Mouse (Mus musculus): Measurements from ENCODE around the gene Shc3. TPM values are rescaled to one million over a fixed set of nuclear protein-coding genes. Genes with fewer than 3 reads are reported as not detected.

Gene Shc3
- polyA plus RNA-seq, 1 experiment from 2014 or later, result 0.04 TPM

GRCm38 (mm10) chr13:51405731-51406320, 163.4 kb downstream of the Shc3 start:
- no peak for DNase-seq (ENCODE audit: low read depth, low spot score)
- no peak for ATAC-seq
- in situ Hi-C loops (cut with MboI; ENCODE audit: low pct_unique_long_range_greater_than_20kb), result no loop called here
- no peaks in the 10 kb centered on the region for H3K27me3 ChIP-seq
- POLR2A ChIA-PET, result no interaction called here
- no peak for TF ChIP-seq CTCF (IDR thresholded peaks at IDR 0.05)
- CTCF ChIA-PET, result no interaction called here

- ATAC-seq (no peak), DNase-seq (ENCODE audit: low read depth, low spot score) (no peak)
- POLR2A ChIA-PET, result no interaction called here
- TF ChIP-seq CTCF (IDR thresholded peaks at IDR 0.05), result no peak
- no peaks in the 10 kb centered on the region for H3K27me3 ChIP-seq
- CTCF ChIA-PET, result interaction anchor here (0.8 kb wide), 1 partner anchor 213 kb away, joined by 3 read pairs; no protein-coding TSS in a partner anchor
- in situ Hi-C loops (cut with MboI; ENCODE audit: low pct_unique_long_range_greater_than_20kb), result no loop called here
Measured at GRCm38 (mm10) chr13:51404566-51404965, 164.7 kb downstream of the Shc3 start.

DNA sequence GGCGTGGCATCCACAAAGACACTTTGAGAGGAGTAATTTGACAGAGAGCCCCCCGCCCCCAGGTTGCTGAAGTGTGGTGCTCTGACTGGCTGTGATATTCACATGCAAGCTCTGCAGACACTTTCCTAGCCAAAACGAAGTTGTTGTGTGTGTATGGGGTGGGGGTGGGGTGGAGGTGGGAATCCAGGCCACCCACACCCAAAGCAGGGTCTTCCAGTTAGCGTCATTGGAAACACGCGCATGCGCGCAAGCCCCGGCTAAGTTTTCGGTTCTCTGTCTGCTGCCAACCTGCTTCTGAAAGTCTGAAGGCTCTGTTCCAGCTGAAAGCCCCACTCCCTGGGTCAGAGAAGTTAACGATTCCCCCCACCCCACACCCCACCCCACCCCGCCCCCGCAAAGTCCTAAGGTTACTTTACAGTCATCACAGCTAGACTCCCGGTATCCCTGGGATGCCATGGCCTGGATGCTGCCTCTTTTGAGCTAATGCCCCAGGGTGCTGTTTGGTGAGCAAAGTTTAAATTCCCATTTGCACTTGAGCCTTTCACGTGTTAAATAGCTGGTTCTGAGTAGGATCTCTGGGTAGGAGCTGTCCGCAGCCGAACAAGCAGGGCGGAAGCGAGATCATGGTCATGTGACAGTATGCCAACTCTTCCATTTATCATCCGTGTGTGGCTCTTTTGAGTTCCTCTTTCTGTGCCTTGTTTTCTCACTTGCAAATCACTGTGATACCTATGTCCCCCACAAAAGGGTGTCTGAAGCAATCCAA, 168.3 kb downstream of the Shc3 start:
- ATAC-seq (no peak), DNase-seq (ENCODE audit: low read depth, low spot score) (no peak)
- in situ Hi-C loops (cut with MboI; ENCODE audit: low pct_unique_long_range_greater_than_20kb), result no loop called here
- ChIA-PET CTCF (no interaction called here), POLR2A (no interaction called here)
- no peak for TF ChIP-seq CTCF (IDR thresholded peaks at IDR 0.05)
- no peaks in the 10 kb centered on the region for H3K27me3 ChIP-seq

DNA sequence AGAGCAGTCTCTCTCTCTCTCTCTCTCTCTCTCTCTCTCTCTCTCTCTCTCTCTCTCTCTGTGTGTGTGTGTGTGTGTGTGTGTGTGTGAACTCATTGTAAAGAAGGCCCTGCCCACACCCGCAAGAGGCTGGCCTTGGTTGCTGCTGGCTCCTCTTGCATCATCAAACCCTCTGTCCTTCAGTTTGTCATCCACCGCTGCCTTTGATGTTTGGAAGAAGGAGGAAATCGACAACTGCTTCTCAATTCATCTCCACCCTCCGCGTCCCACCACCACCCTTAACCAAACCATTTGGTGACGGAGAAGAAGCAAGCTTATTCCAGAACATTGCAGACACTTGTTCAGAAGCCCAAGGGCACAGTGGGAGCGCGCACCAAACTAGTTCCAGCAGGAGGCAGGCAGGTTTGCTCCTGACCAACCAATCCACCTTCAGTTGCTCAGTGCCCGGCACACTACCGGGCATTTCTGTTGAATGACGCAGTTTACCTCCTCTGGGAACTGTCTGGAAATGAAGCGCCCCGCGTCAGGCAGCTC, 169.0 kb downstream of the Shc3 start:
- in situ Hi-C loops (cut with MboI; ENCODE audit: low pct_unique_long_range_greater_than_20kb), result no loop called here
- DNase-seq (ENCODE audit: low read depth, low spot score) (no peak), ATAC-seq (no peak)
- ChIA-PET CTCF (interaction anchor here (1.6 kb wide), 1 partner anchor 10 kb away, joined by 4 read pairs; no protein-coding TSS in a partner anchor), POLR2A (no interaction called here)
- TF ChIP-seq CTCF (IDR thresholded peaks at IDR 0.05), result no peak
- H3K27me3 ChIP-seq, result no peaks in the 10 kb centered on the region

DNA sequence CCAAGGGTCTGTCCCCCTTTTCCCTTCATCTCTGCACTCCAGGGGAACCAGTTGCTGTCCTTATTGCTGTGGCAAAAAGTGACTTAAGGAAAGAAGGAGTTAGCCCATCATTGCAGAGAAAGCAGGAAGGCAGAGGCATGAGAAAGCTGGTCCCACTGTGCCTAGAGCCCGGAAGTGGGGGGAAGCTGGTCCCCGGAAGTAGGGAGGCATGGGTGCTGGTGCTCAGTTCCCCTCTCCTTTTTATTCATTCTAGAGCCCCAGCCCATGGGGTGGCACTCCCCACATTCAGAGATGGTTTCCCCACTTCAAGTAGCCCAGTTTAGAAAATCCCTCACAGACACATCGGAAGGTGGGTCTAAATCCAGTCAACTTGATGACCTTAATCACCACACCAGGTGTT, 169.7 kb downstream of the Shc3 start:
- no peaks in the 10 kb centered on the region for H3K27me3 ChIP-seq
- ChIA-PET POLR2A (no interaction called here), CTCF (interaction anchor here (1.6 kb wide), 1 partner anchor 9 kb away, joined by 4 read pairs; no protein-coding TSS in a partner anchor)
- in situ Hi-C loops (cut with MboI; ENCODE audit: low pct_unique_long_range_greater_than_20kb), result no loop called here
- TF ChIP-seq CTCF (IDR thresholded peaks at IDR 0.05), result no peak
- no peak for DNase-seq (ENCODE audit: low read depth, low spot score)
- no peak for ATAC-seq

GRCm38 (mm10) chr13:51397861-51398260, 171.4 kb downstream of the Shc3 start:
- ATAC-seq, result no peak
- CTCF ChIA-PET, result no interaction called here
- POLR2A ChIA-PET, result no interaction called here
- no peaks in the 10 kb centered on the region for H3K27me3 ChIP-seq
- no peak for TF ChIP-seq CTCF (IDR thresholded peaks at IDR 0.05)
- in situ Hi-C loops (cut with MboI; ENCODE audit: low pct_unique_long_range_greater_than_20kb), result no loop called here
- no peak for DNase-seq (ENCODE audit: low read depth, low spot score)

- POLR2A ChIA-PET, result no interaction called here
- ATAC-seq, result no peak
Measured at GRCm38 (mm10) chr13:51392256-51392655, 177.0 kb downstream of the Shc3 start.

GRCm38 (mm10) chr13:51391359-51391916, 177.8 kb downstream of the Shc3 start:
- no peak for TF ChIP-seq CTCF (IDR thresholded peaks at IDR 0.05)
- in situ Hi-C loops (cut with MboI; ENCODE audit: low pct_unique_long_range_greater_than_20kb), result no loop called here
- no peaks in the 10 kb centered on the region for H3K27me3 ChIP-seq
- POLR2A ChIA-PET, result no interaction called here
- DNase-seq (ENCODE audit: low read depth, low spot score) (no peak), ATAC-seq (no peak)
- CTCF ChIA-PET, result interaction anchor here (2.0 kb wide), 1 partner anchor 8 kb away, joined by 4 read pairs; no protein-coding TSS in a partner anchor

More at GRCm38 (mm10) chr13:51392256-51392655, 177.0 kb downstream of the Shc3 start:
- CTCF ChIA-PET, result no interaction called here
- no peaks in the 10 kb centered on the region for H3K27me3 ChIP-seq
- no peak for DNase-seq (ENCODE audit: low read depth, low spot score)
- TF ChIP-seq CTCF (IDR thresholded peaks at IDR 0.05), result no peak
- in situ Hi-C loops (cut with MboI; ENCODE audit: low pct_unique_long_range_greater_than_20kb), result no loop called here

DNA sequence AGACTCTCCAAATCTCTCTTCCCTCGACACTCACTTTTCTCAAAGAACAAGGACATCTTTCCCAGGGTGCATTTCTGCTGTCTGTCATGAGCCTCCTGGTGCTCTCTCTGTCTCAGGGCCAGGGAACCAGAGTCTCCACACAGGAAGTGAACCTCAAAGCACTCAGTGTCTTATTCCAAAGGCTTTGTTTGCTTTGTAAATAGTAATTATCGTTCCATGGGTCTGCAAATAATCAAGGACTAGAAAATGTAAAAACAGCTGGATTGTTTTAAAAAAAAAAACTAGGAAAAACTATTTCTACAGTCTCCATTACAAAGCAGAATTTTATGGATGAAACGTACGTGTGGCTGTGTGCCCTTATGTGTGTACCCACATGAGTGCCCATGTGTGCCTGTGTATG, 178.8 kb downstream of the Shc3 start:
- no peak for TF ChIP-seq CTCF (IDR thresholded peaks at IDR 0.05)
- ATAC-seq, result no peak
- no peaks in the 10 kb centered on the region for H3K27me3 ChIP-seq
- no peak for DNase-seq (ENCODE audit: low read depth, low spot score)
- POLR2A ChIA-PET, result no interaction called here
- CTCF ChIA-PET, result interaction anchor here (2.0 kb wide), 1 partner anchor 9 kb away, joined by 4 read pairs; no protein-coding TSS in a partner anchor
- in situ Hi-C loops (cut with MboI; ENCODE audit: low pct_unique_long_range_greater_than_20kb), result no loop called here

- no peak for ATAC-seq
- ChIA-PET POLR2A (no interaction called here), CTCF (interaction anchor here (1.4 kb wide), 1 partner anchor 8 kb away, joined by 5 read pairs; no protein-coding TSS in a partner anchor)
- TF ChIP-seq CTCF (IDR thresholded peaks at IDR 0.05), result no peak
- no peak for DNase-seq (ENCODE audit: low read depth, low spot score)
- in situ Hi-C loops (cut with MboI; ENCODE audit: low pct_unique_long_range_greater_than_20kb), result no loop called here
- no peaks in the 10 kb centered on the region for H3K27me3 ChIP-seq
Measured at GRCm38 (mm10) chr13:51387908-51388307, 181.3 kb downstream of the Shc3 start.

- POLR2A ChIA-PET, result no interaction called here
- in situ Hi-C loops (cut with MboI; ENCODE audit: low pct_unique_long_range_greater_than_20kb), result no loop called here
- CTCF ChIA-PET, result no interaction called here
- H3K27me3 ChIP-seq, result no peaks in the 10 kb centered on the region
- TF ChIP-seq CTCF (IDR thresholded peaks at IDR 0.05), result no peak
- DNase-seq (ENCODE audit: low read depth, low spot score) (no peak), ATAC-seq (no peak)
Measured at GRCm38 (mm10) chr13:51384899-51385298, 184.3 kb downstream of the Shc3 start.

All from Patski (cell line).